Mouse (Mus musculus) left cerebral cortex, postnatal 36 days (tissue): Measurements from ENCODE around the gene Arpc1b. TPM values are rescaled to one million over a fixed set of nuclear protein-coding genes. Genes with fewer than 3 reads are reported as not detected.

Experiments used
- DNase-seq, 2 experiments: peaks; one replicate each; pipeline ENCODE4 v3.0.0; 2021 to 2022; ENCODE audit warnings: low spot score in 2 of 2, mixed read lengths in 1 of 2
- intact Hi-C: fragments of 180-260 bp; cut with DNase I; formaldehyde crosslinking; loops from one replicate; pipeline ENCODE4 v1.15.1; 2025
- total RNA-seq, 2 experiments: library from RNA; stranded (reverse); gene quantifications; 2 replicates each; pipeline ENCODE4 v1.2.3; 2021

Gene Arpc1b
- total RNA-seq, 2 experiments from 2014 or later: 23.6 to 24.1 TPM

DNA sequence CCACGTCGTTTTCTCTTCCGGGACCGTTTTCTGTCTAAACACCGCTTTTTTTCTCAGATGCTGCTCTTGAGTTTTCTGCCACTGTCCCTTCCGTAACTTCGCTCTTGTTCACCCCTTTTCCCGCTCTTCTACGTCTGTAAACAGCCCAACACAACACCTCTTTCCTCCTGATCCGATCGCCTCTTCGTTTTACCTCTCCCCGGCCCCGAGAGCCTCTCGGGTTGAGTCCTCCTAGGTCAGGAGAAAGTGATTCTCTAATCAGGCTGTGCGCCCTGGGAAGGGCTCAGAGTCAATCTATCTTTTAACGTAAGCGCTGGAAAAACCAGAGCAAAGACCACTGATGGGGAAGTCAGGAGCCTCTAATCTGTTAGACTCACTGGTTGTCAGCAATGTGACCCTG, 26.6 kb downstream of the Arpc1b start:
- intact Hi-C loops: loop anchor here (2.0 kb wide), 1 partner anchor 26 kb away; the partner anchor contains the start of genes Cpsf4 and Ptcd1
- DNase-seq: no peak

DNA sequence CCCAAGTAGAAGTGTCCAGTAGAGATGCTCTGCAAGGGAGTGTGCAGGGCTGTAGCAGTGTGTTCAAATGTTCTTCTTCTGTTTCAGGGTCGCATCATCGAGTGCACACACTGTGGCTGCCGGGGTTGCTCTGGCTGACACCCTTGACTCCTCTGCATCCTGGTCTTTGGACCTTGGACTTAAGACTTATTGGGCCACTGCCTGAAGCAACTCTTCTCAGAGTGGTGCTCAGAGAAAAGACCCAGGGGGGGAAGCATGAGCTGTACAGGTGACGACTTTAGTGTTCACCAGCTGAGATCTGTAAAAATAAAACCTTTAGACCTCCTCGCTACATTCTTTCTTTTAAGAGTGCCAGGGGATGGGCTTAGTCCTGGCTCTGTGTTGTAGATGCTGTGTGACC, 33.7 kb downstream of the Arpc1b start:
- DNase-seq: no peak
- intact Hi-C loops: no loop called here

DNA sequence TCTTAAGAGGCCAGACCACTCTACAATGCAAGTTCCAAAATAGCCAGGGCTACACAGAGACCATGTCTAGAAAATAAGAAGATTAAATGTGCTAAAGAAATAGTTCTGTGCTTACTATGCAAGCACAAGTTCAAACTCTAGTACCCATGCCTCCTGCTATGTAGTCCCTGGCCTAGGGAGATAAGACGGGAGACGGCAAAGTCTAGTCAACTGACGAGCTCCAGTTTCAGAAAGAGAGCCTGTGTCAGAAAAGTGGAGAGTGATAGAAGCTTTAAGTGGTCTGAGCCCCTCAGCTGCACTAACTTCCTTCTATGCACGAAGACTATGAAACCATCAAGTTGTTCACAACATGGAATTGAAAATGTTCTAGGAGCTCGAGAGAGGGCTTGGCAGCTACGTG, 35.3 kb downstream of the Arpc1b start:
- DNase-seq: no peak
- intact Hi-C loops: no loop called here

- intact Hi-C loops: no loop called here
- no peak for DNase-seq
Measured at GRCm38 (mm10) chr5:145152690-145153089, 38.7 kb downstream of the Arpc1b start.

- no peak for DNase-seq
- intact Hi-C loops: no loop called here
Measured at GRCm38 (mm10) chr5:145161361-145161760, 47.3 kb downstream of the Arpc1b start.

GRCm38 (mm10) chr5:145164710-145165109, 50.7 kb downstream of the Arpc1b start:
- intact Hi-C loops: no loop called here
- no peak for DNase-seq

DNA sequence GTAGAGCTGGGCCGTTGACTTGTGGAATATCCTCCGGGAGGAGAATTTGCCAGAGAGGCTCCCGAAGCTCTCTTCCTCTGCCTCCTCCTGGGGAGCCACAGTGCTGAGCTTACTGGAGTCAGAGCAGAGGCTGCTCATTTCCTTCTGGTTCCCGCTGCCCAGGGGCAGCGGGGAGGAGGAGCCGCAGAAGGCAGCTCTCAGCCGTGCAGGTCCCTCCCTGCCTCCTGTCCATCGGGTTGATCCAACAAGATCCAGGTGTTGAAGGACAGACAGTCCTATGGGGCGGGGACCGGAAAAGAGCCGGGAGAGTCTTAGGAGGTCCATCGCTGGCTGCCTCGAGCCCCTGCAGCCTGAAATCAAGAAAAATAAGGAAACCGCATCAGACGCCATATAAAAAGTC, 51.2 kb downstream of the Arpc1b start:
- no peak for DNase-seq
- intact Hi-C loops: no loop called here

GRCm38 (mm10) chr5:145166536-145167305, 52.7 kb downstream of the Arpc1b start, which contains the start of the genes Ptcd1 and Cpsf4:
TSS of gene Ptcd1 (minus strand) at chr5:145167108.
TSS of gene Cpsf4 (plus strand) at chr5:145167213.
- intact Hi-C loops: loop anchor here (2.0 kb wide), 1 partner anchor 26 kb away; the partner anchor contains the start of genes Bud31 and Pdap1
- peak; percentile 98 to 99 for DNase-seq

DNA sequence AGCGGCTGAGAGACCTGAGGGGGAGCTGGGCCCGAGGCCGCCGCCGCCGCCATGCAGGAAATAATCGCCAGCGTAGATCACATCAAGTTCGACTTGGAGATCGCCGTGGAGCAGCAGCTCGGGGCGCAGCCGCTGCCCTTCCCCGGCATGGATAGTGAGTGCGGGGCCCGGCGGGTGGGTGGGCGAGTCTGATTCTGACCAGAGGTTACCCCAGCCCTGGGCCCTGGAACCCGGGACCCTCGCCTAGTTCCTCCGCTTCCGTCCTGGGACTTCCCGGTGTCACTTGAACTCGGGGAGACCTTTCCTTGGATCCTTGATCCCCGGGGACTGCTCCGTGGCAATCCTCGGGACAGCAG, 53.3 kb downstream of the Arpc1b start:
- DNase-seq: no peak
- intact Hi-C loops: loop anchor here (2.0 kb wide), 1 partner anchor 26 kb away; the partner anchor contains the start of genes Bud31 and Pdap1

GRCm38 (mm10) chr5:145178461-145178980, 64.5 kb downstream of the Arpc1b start:
- intact Hi-C loops: no loop called here
- no peak for DNase-seq

Other genes starting within 250 kb of the Arpc1b start
- 10 to 100 TPM; 34.6 to 37.2 TPM for gene Smurf1, start 148.4 kb upstream of the Arpc1b start, total RNA-seq
- not detected for gene Gm4871, start 81.5 kb upstream of the Arpc1b start, total RNA-seq
- not detected for gene 1700018F24Rik, start 71.2 kb upstream of the Arpc1b start, total RNA-seq
- gene Arpc1a, start 30.4 kb upstream of the Arpc1b start, total RNA-seq: 100 to 1,000 TPM; 194 to 211 TPM
- gene Kpna7, start 30.2 kb upstream of the Arpc1b start, total RNA-seq: not detected
- gene Pdap1, start 26.0 kb downstream of the Arpc1b start, total RNA-seq: 100 to 1,000 TPM in 1 of 2 experiments, 10 to 100 TPM in 1; 93.9 to 102 TPM
- gene Bud31, start 26.1 kb downstream of the Arpc1b start, total RNA-seq: 10 to 100 TPM; 78.7 to 89.9 TPM
- 10 to 100 TPM; 20.7 to 21.9 TPM for gene Ptcd1, start 52.9 kb downstream of the Arpc1b start, total RNA-seq
- 10 to 100 TPM; 23.2 to 26.9 TPM for gene Cpsf4, start 53.0 kb downstream of the Arpc1b start, total RNA-seq
- 100 to 1,000 TPM; 219 to 270 TPM for gene Atp5j2, start 77.8 kb downstream of the Arpc1b start, total RNA-seq
- 10 to 100 TPM; 12.6 to 14.3 TPM for gene Zkscan14, start 87.7 kb downstream of the Arpc1b start, total RNA-seq
- 10 to 100 TPM; 10.8 to 11.9 TPM for gene Zkscan5, start 90.3 kb downstream of the Arpc1b start, total RNA-seq
- gene Zfp655, start 117.5 kb downstream of the Arpc1b start, total RNA-seq: 10 to 100 TPM; 31.2 to 31.6 TPM
- gene Zscan25, start 166.3 kb downstream of the Arpc1b start, total RNA-seq: 10 to 100 TPM; 20.6 to 21.0 TPM
- gene Cyp3a57, start 231.1 kb downstream of the Arpc1b start, total RNA-seq: under 1 TPM in 1 of 2 experiments, not detected in 1; 0.25 TPM